In genomic region chr2:132283236-132284070, GRCm38 (mm10) we compare ENCODE assay signal across 8 mouse cellular contexts. TPM values are rescaled to one million over a fixed set of nuclear protein-coding genes. Genes with fewer than 3 reads are reported as not detected.
DNase-seq lines count a peak whose midpoint lies in the region; ATAC-seq and TF ChIP-seq lines count a peak whose summit lies in the region.

No protein-coding gene starts in this region.

- 59% methylated on average over 15 of the region's 15 CpGs for WGBS in liver, adult 2 months
- WGBS in forebrain, embryonic 10.5 days: 60% methylated on average over 15 of the region's 15 CpGs
- 81% methylated on average over 15 of the region's 15 CpGs for WGBS in limb, embryonic 12.5 days

- H3K79me2 ChIP-seq in liver, adult 2 months (ENCODE audit: control insufficient read depth, insufficient read depth, low read length): peaks cover 25% of the 10 kb centered on the region; the same call in 1 of the 2 replicates

- no peak overlapping the region for H3K9ac ChIP-seq in liver, adult 2 months (ENCODE audit: low read depth, low read length)
- no peak overlapping the region for H3K9ac ChIP-seq in limb, embryonic 12.5 days (replicated peaks)

- no peak for TF ChIP-seq POLR2A in liver, adult 2 months (IDR thresholded peaks at IDR 0.05; ENCODE audit: extremely low read depth, insufficient read depth, low read length)

- no peak overlapping the region for H3K4me2 ChIP-seq in limb, embryonic 12.5 days

- no peaks in the 10 kb centered on the region; the same call in 1 of the 2 replicates for H3K9me3 ChIP-seq in forebrain, embryonic 10.5 days
- 0 out of 2 replicates have a peak, but pooled peaks cover 3% of the 10 kb centered on the region for H3K9me3 ChIP-seq in limb, embryonic 12.5 days

- H3K27me3 ChIP-seq in liver, adult 2 months (ENCODE audit: control insufficient read depth, insufficient read depth, low read length): no peaks in the 10 kb centered on the region
- H3K27me3 ChIP-seq in forebrain, embryonic 10.5 days (ENCODE audit: poor library complexity, severe bottlenecking): no peaks in the 10 kb centered on the region
- no peaks in the 10 kb centered on the region for H3K27me3 ChIP-seq in limb, embryonic 12.5 days

- no peaks in the 10 kb centered on the region for H3K36me3 ChIP-seq in liver, adult 2 months (ENCODE audit: control insufficient read depth, insufficient read depth, low read length)
- H3K36me3 ChIP-seq in forebrain, embryonic 10.5 days (replicated peaks): peaks cover 38% of the 10 kb centered on the region
- H3K36me3 ChIP-seq in limb, embryonic 12.5 days: peaks cover 8% of the 10 kb centered on the region

- H3K4me3 ChIP-seq in liver, adult 2 months (ENCODE audit: insufficient read depth, low read depth, low read length): no peak overlapping the region
- peak overlapping the region; percentile 20; the same call in 1 of the 2 replicates for H3K4me3 ChIP-seq in forebrain, embryonic 10.5 days
- H3K4me3 ChIP-seq in limb, embryonic 12.5 days (replicated peaks): no peak overlapping the region

- no peak for TF ChIP-seq CTCF in liver, adult 2 months (IDR thresholded peaks at IDR 0.05; ENCODE audit: low read depth, low read length)

- ATAC-seq in limb, embryonic 12.5 days (ENCODE audit: insufficient number of reproducible peaks, insufficient read depth, low FRiP score, low TSS enrichment, low read depth): no peak

- DNase-seq in liver, adult 2 months (ENCODE audit: extremely low read depth, low read depth, low spot score): no peak
- DNase-seq in liver (no peak), adipocyte (ENCODE audit: low spot score) (no peak)
- DNase-seq in forebrain, embryonic 10.5 days (ENCODE audit: extremely low spot score, low spot score): peak; percentile 26
- peak; percentile 54 for DNase-seq in retina, embryonic 14.5 days (ENCODE audit: low spot score)
- DNase-seq in urinary bladder, postnatal 25 days (ENCODE audit: low spot score): no peak
- no peak for DNase-seq in thymus, postnatal 10 days (ENCODE audit: low spot score in 2 of 2)

- H3K4me1 ChIP-seq in liver, adult 2 months (ENCODE audit: control insufficient read depth, insufficient read depth, low read length): peaks cover 29% of the 10 kb centered on the region
- peaks cover 46% of the 10 kb centered on the region for H3K4me1 ChIP-seq in forebrain, embryonic 10.5 days
- H3K4me1 ChIP-seq in limb, embryonic 12.5 days (replicated peaks): peaks cover 35% of the 10 kb centered on the region

- peak overlapping the region; percentile 77 for H3K27ac ChIP-seq in liver, adult 2 months (replicated peaks; ENCODE audit: insufficient read depth, low read depth, low read length)
- peak overlapping the region; percentile 75 for H3K27ac ChIP-seq in forebrain, embryonic 10.5 days
- peak overlapping the region; percentile 53 for H3K27ac ChIP-seq in limb, embryonic 12.5 days

RNA-seq across cellular contexts. Expression of gene Cds2, which starts 20.5 kb away (rescaled TPM):
- total RNA-seq in liver, adult 2 months (2014; rRNA removed): 48.1 and 63.4 TPM in 2 replicates
- 41.6 and 43.8 TPM in 2 replicates for polyA plus RNA-seq in liver, adult 2 months (2012; rRNA removed)
- 20.4 and 21.6 TPM in 2 replicates for polyA plus RNA-seq in forebrain, embryonic 10.5 days (2016; fragmentation: Nextera tagmentation; extraction: Ambion mirVana)
- 26.7 and 34.2 TPM in 2 replicates for polyA plus RNA-seq in limb, embryonic 12.5 days (2016; fragmentation: Nextera tagmentation; extraction: Ambion mirVana)

RNA-seq across cellular contexts. Expression of gene Pcna, which starts 30.3 kb away (rescaled TPM):
- total RNA-seq in liver, adult 2 months (2014; rRNA removed): 39.0 and 47.1 TPM in 2 replicates
- 20.6 and 22.5 TPM in 2 replicates for polyA plus RNA-seq in liver, adult 2 months (2012; rRNA removed)
- polyA plus RNA-seq in forebrain, embryonic 10.5 days (2016; fragmentation: Nextera tagmentation; extraction: Ambion mirVana): 470 and 483 TPM in 2 replicates
- polyA plus RNA-seq in limb, embryonic 12.5 days (2016; fragmentation: Nextera tagmentation; extraction: Ambion mirVana): 311 and 315 TPM in 2 replicates

RNA-seq across cellular contexts. Expression of gene Tmem230, which starts 35.8 kb away (rescaled TPM):
- 14.8 and 23.0 TPM in 2 replicates for total RNA-seq in liver, adult 2 months (2014; rRNA removed)
- polyA plus RNA-seq in liver, adult 2 months (2012; rRNA removed): 35.2 and 76.3 TPM in 2 replicates
- 35.2 and 36.1 TPM in 2 replicates for polyA plus RNA-seq in forebrain, embryonic 10.5 days (2016; fragmentation: Nextera tagmentation; extraction: Ambion mirVana)
- 46.8 and 47.3 TPM in 2 replicates for polyA plus RNA-seq in limb, embryonic 12.5 days (2016; fragmentation: Nextera tagmentation; extraction: Ambion mirVana)

Comparison
In these comparisons a context has a peak if more than half of its experiments do, and no peak if none do; other contexts are left out.
1. DNase-seq: peak in forebrain, embryonic 10.5 days (single experiment) and retina, embryonic 14.5 days (single experiment); none in liver, adult 2 months (single experiment), liver (single experiment), urinary bladder, postnatal 25 days (single experiment), adipocyte (single experiment) and thymus, postnatal 10 days (0 of 2).
2. RNA of gene Pcna, which starts 30.3 kb away (polyA plus RNA-seq): 470 to 483 TPM in forebrain, embryonic 10.5 days and 311 to 315 TPM in limb, embryonic 12.5 days; 20.6 to 22.5 TPM in liver, adult 2 months; every median in the first group is over 10 times any median in the second.
3. Peak in every context shown above with its lines, with median percentiles within 50 percentile points of each other: H3K27ac ChIP-seq.